Mouse (Mus musculus): ENCODE measurements at regions not wholly inside any gene's neighbourhood (a gene's known extent, or its start where the extent isn't known, plus 50 kb on each side); places are given as distances from the start of the nearest gene placed in this dataset.

DNA sequence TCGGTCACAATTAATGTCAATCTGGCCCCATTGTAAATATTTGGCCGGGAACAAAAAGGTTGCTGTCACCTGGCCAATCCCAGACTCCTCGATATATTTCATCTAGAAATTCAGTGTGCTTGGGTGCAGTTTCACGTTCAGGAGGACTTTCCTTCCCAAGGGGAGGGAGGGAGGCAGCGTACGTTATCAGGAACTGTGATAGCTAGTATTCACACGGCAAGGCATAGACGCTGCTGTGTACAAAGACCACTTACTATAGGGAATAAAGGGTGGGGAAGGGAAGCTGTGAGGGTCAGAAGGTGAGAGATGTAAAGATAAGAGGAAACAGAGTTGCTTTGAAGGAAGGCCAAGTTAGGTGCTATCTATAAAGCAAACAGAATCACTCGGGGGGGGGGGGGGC is 132.7 kb upstream of the Sox9 start:
- DNase-seq = no peak

DNA sequence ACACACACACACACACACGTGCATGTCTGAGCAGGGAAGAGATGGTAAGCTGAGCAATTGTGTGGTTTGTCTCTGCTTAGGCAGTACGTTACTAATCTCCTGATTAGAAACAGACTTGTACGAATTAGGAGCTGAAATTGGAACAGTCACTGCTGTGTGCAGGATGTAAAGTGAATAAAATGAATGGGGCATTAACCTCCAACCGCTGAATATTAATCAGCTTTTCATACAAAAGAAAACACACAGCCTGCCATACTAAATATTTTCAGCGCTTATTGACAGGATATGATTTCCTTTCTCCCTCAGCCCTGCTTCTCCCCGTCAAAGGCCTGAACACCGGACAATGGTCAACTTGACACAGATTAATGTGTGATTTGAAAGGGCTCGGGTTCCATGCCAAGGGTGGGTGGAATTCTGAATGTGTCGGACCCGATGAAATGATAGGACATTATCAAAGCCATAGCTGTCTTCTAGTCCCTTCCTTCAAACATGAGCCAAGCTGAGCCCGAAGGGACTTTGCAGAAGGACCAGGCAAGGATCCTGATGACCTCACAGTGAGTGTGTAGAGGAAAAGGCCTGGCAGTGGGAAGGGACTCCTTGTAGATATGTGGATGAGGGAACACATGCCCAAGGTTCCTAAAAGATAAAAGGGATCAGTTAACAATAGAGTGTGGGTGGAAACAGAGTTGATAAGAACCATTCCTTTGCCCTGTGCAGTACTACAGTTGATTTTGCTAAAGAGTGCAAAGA is 124.4 kb upstream of the Sox9 start:
- DNase-seq = no peak

DNA sequence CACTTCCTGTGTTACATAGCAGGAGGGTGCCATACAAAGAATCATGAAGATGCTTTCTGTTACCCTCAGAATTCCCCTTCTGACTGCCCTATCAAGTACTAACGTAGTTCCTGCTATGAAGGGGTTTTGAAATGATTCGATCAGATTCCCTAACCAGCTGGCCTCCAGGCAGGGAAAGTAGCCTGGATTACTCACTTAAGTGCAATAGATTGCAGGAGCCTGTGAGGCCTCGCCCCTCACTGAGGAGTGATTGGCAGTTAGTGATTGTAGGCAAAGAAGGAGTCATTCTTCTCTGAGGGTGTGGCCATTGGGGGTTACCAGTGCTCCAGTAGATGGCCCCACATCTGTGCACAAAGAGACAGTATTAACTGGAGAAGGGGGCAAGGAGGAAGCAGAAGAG is 122.1 kb upstream of the Sox9 start:
- no peak for DNase-seq

DNA sequence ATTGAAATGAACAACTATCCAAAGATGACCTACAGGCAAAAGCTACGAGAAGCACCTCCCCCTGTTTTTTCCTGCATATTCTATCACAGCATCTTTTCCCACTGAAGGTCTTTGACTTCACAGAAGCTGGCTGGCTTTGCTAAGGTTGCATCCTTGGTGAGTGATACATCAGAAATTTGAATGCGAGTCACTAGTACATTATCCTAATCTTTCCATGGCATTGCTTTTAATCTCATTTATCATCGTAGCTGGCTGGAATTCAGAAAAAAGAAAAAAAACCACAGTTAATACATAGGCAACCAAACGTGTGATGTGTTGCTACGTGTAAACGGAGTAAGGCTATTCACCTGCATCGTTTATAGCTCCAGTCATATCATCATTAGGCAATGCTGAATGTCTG is 120.6 kb upstream of the Sox9 start:
- no peak for DNase-seq

DNA sequence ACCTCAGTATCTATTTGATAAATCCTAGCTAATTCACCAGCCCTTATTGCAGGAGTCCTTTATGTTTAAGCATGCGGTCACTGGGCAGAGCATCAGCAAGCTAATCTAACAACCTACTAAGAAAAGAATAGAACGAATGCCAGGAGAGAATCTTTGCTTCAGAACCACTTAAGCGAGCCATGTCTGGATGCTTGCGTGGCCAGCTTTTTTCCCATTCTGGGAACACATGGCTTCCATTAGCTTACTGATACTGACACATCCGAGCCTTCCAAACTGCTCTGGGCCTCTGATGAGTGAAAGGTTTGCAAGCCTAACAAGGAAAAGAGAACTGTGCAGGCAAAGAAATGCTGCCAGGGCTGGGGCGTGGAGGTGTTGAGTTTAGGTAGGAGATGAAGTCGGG is 114.7 kb upstream of the Sox9 start:
- DNase-seq = no peak

DNA sequence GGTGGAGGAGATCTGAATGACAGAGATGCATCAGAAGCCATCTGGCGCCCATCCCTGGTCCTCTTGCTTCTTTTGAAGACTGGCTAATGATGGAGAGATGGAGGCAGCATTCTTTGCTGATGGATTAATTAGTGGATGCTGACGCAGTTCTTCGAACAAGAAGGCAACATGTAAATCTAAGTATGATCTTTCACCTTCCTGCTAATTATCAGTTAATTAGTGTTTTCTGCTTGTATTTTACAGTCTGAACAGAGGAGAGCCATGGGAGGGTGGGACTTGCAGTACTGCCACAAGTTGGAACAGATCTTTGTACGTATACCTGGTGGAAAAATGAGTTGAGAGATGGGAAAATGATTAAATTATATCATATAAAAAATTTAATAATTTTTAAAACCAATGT is 109.9 kb upstream of the Sox9 start:
- no peak for DNase-seq

DNA sequence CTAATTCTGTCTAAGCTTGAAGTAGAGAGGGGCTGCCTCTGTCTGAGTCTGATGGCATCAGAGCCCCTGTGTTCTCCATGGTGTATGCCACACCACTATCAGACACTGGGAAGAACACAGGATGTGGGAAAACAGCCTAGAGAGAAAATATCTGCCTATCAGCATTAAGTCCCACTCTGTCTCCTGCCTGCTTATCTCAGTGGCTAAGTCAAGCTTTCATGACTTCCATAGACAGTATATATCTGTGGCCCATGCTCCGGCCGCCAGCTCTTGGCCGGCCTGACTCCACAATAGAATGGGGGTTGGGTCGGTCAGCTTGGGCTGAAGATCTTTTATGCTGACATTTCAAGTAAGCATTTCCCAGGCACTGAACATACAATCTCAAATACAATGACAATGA is 92.0 kb upstream of the Sox9 start:
- DNase-seq = no peak

DNA sequence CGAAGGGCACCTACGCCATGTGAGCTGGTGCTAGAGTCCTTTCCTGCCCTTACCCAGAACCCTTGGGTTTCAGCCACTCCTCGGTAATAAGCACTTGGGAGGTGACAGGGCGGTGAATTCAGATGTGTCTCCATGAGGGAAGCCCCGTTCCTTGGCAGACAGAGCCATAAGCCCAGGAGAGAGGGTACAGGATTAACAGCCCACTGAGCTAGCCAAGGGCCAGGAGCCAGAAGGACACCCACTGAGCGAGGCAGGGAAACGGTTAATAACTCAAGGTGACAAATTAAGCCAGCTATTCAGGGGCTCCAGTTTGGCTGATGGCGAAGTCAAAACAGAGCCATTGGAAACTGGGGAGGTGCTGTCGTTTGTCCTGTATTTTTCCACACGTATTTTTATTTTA is 75.9 kb upstream of the Sox9 start:
- DNase-seq = no peak

DNA sequence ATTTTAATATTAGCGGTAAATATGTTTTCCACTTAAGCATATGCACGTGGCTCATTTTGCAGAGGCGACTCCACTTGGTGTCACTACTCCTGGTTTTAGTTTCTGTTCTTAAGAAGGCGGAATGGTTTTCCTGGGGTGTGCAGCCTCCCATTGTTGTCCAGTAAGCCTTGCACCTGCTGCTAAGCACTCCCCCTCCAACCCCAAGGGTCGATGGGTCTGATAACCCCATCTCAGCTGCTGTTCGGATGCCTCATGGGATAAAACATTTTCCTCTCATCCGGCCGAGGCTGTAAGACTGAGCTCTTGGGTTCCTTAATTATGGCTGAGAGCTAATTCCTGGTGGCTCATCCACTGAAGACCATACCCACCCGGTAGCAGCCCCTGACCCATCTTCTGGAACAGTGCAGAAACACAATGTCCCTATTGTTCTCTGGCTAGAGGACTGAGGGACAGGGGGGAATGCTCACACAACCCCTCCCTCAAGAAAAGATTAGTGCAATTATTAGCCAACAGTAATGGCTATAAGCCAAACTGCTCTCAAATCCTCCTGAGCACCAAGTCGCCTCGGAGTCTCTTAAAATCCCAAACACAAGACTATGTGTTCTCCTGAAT is 73.8 kb upstream of the Sox9 start:
- no peak for DNase-seq

DNA sequence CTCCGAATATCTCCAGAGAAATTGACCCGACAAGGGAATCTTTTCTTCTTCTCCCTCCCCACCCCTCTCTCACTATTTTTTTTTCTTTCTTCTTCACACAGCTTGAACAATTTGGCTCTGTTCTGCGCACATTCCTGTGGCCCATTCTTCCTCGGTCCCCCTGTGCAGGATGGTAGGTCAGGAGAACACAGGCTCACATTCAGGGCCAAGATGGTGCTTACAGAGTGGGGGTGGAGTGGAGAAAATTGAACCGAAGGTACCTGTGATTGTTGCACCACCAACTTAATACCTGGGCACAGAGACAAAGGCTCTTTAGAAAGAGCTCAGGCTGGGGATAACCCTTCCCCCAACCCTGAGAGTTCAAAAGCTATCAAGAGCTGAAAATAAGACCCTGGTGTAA is 70.4 kb upstream of the Sox9 start:
- DNase-seq = no peak

DNA sequence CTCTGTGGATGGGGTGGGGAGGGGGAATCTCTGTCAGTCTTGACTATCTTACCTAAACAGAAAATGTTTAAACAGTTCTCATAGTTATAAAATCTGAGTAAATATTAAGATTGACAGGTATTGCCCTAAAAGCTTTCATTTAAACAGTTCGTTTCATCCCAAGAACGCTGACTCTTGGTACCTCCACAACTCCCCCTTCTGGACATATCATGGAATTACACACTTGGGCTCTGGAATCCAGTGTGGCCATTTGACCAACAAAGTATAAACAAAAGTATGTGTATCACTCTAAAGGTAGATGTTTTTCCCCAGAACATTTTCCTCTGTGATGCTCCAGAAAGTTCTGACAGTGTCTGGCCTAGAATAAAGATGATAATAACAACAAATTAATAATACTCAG is 63.5 kb upstream of the Sox9 start:
- no peak for DNase-seq

DNA sequence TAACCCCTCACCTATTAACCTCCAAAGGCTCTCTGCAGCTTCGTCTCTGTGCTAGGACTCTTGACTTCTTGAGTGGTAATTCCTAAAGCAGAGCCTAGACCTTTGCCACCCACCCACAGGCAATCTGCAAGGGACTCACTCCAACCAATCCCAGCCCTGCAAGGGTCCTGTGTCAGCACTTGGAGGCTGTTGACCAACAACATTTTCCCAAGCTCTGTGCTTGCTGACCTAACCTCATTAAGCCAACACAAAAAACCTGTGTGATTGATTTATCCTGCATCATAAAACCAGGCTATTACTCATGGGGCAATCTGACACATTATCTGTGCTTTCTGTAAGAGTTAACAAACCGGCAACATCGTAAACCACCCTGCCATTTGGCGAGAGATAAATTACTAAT is 61.4 kb upstream of the Sox9 start:
- no peak for DNase-seq

DNA sequence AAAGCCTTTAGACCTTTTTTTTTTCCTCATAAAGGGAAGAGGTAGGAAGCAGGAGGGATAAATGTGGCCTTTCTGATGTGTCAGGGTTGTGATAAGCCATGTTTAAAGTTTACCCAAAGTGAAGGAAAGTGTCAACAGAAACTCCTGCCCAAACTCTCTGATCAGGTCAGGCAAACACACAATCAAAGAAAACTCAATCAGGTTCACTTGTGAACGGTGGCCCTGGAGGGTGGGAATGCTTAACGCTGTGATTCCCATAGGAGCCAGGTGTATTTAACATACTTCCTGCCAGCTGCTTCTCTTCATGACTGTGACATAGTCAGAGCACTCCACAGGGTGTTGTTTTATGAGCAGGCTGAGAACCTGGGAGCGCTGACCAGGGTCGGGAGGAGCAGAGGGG is 59.1 kb upstream of the Sox9 start:
- no peak for DNase-seq

DNA sequence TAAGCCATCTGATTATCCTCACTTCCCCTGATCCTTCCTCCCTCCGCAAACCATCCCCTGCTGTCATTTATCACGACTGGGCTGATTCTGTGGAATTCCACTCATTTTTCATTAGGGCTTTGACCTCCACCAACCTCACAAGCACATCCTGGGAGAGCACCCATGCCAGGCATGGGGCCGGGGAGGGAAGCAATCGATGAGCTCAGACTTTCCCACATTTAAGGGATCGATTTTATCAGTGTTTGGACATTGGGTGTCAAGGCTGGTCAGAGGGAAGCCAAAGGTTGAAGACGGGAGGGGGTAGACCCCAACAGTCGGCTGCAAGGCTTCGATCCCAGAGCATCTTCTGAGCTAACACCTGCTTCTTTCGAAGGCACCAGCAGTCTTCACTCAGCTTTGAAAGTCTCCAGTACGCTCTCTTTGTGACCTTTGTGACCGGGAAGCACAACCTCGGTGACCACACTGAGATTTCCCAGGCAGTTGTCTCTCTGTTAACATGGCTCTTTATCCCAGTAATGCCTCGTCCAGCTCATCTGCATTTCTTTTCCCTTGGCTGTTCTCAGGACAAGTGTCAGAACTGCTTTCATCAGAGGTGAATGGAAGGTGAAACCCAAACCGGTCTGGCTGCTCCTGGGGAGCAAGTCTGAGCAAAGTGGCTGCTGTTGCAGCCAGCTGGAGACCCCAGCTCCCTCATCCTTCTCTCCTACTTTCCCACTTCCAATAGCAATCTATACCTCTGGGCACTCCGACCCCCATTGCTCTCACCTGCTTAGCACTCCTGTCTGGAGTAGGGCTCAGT is 53.7 kb upstream of the Sox9 start:
- DNase-seq = no peak
